Mouse (Mus musculus) brain, embryonic 14.5 days (tissue): Measurements from ENCODE around the gene Pxmp2.

Source experiments
- CTCF ChIP-seq: fragments of 200-500 bp; IDR thresholded peaks from 2 replicates; pipeline ENCODE4 v1.5.1; 2012; ENCODE audit warnings: inconsistent platforms, mild to moderate bottlenecking, moderate library complexity, borderline replicate concordance; ENCODE audit not compliant: insufficient read depth, insufficient read length; ENCODE audit errors: extremely low read depth
- POLR2A ChIP-seq: fragments of 200-500 bp; IDR thresholded peaks from 2 replicates; pipeline ENCODE4 v1.6.1; 2012; ENCODE audit warnings: mild to moderate bottlenecking, inconsistent platforms, borderline replicate concordance; ENCODE audit not compliant: poor library complexity, insufficient read depth, insufficient read length, severe bottlenecking; ENCODE audit errors: extremely low read depth

GRCm38 (mm10) chr5:110276910-110277309 is 9.1 kb downstream of the Pxmp2 start:
- TF ChIP-seq POLR2A, result no peak
- TF ChIP-seq CTCF, result no peak
